Comparison of ENCODE assay signal across 28 mouse cellular contexts in the genomic region with DNA sequence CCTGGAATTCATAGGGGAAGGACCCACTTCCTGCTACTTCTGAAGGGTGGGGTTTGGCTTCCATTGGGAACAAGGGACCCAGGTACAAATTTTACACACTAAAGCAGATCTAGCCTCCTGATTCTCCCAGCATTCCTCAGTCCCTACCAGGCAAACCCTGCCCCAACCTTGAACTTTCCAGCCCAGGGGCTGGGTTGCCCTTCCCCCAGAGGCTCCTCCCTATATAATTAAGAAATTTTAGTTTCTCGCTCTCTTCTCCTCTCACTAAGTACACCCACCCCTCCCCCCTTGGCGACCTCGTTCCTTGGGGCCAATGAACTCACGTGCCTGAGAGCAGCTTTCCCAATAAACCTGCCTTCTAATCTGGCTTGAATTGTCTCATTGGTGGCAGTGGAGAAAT. TPM values are rescaled to one million over a fixed set of nuclear protein-coding genes. Genes with fewer than 3 reads are reported as not detected.
DNase-seq lines count a peak whose midpoint lies in the region; ATAC-seq lines count a peak whose summit lies in the region.
"Had no signal": no experiment of that assay in that cellular context is flagged by ENCODE, and none has a peak within 500 bp of the region (broad histone marks: within the 10 kb centered on the region; RNA-seq: fewer than 3 reads in every experiment).

No protein-coding gene starts in this region.

- 0 out of 2 replicates have a peak, but pooled peaks cover 2% of the 10 kb centered on the region for H3K4me1 ChIP-seq in forebrain, embryonic 14.5 days (ENCODE audit: control insufficient read depth, insufficient read depth, low read length)
- H3K4me1 ChIP-seq: heart, embryonic 12.5 days; heart, embryonic 15.5 days; intestine, embryonic 15.5 days had no signal

- no peaks in the 10 kb centered on the region for H3K9me3 ChIP-seq in forebrain, embryonic 14.5 days (replicated peaks; ENCODE audit: control insufficient read depth, low read length)
- H3K9me3 ChIP-seq: forebrain, embryonic 10.5 days; forebrain, embryonic 15.5 days; G1E; heart, embryonic 12.5 days; heart, embryonic 15.5 days; hindbrain, embryonic 10.5 days; hindbrain, embryonic 13.5 days; intestine, embryonic 15.5 days had no signal

- H3K4me3 ChIP-seq in forebrain, embryonic 14.5 days (ENCODE audit: low read depth, low read length) = no peak overlapping the region
- H3K4me3 ChIP-seq: forebrain, embryonic 10.5 days; forebrain, embryonic 15.5 days; heart, embryonic 12.5 days; heart, embryonic 15.5 days; hindbrain, embryonic 10.5 days; hindbrain, embryonic 13.5 days; intestine, embryonic 15.5 days had no signal

- peak; percentile 20 for DNase-seq in adrenal gland, postnatal 14 days
- DNase-seq in adrenal gland, adult 18-20 months (ENCODE audit: low spot score in 2 of 2) = no peak
- DNase-seq in ES-CJ7 (ENCODE audit: low read depth, low spot score) (peak; percentile 99), WW6 (ENCODE audit: low read depth, low spot score) (peak; percentile 81)
- DNase-seq in retina, postnatal 1 day = peak; percentile 29
- no peak for DNase-seq in layer of hippocampus, postnatal 25 days (ENCODE audit: extremely low spot score in 1 of 2, low spot score in 1 of 2)
- DNase-seq in forebrain, embryonic 14.5 days (ENCODE audit: low spot score) = no peak
- no peak for DNase-seq in lung, postnatal 14 days
- DNase-seq: adrenal gland, adult 2 months; adrenal gland, postnatal 25 days; cerebellum, adult 11-12 months; cerebellum, adult 8-10 months; cerebellum, postnatal 10 days; gastrocnemius, postnatal 36 days; heart, postnatal 10 days; heart, postnatal 36 days; kidney, adult 11 months had no signal

- ATAC-seq in forebrain, embryonic 14.5 days = no peak
- ATAC-seq: forebrain, embryonic 15.5 days; hindbrain, embryonic 16.5 days; intestine, embryonic 15.5 days; Patski had no signal

- H3K36me3 ChIP-seq in forebrain, embryonic 14.5 days (ENCODE audit: control insufficient read depth, insufficient read depth, low read length) = no peaks in the 10 kb centered on the region
- H3K36me3 ChIP-seq: forebrain, embryonic 10.5 days; forebrain, embryonic 15.5 days; G1E; heart, embryonic 12.5 days; heart, embryonic 15.5 days; hindbrain, embryonic 10.5 days; hindbrain, embryonic 13.5 days; intestine, embryonic 15.5 days had no signal

- no peak overlapping the region for H3K9ac ChIP-seq in forebrain, embryonic 14.5 days (ENCODE audit: low read length)
- H3K9ac ChIP-seq: forebrain, embryonic 15.5 days; heart, embryonic 12.5 days; heart, embryonic 15.5 days; hindbrain, embryonic 13.5 days; intestine, embryonic 15.5 days had no signal

- no peaks in the 10 kb centered on the region for H3K27me3 ChIP-seq in forebrain, embryonic 14.5 days (replicated peaks; ENCODE audit: control insufficient read depth, insufficient read depth, low read length)
- H3K27me3 ChIP-seq: forebrain, embryonic 15.5 days; heart, embryonic 12.5 days; heart, embryonic 15.5 days; intestine, embryonic 15.5 days had no signal

- WGBS in forebrain, embryonic 14.5 days = 30% methylated on average over 4 of the region's 4 CpGs

- H3K4me2 ChIP-seq in forebrain, embryonic 14.5 days (ENCODE audit: low read length) = no peak overlapping the region
- H3K4me2 ChIP-seq: forebrain, embryonic 15.5 days; heart, embryonic 12.5 days; heart, embryonic 15.5 days; hindbrain, embryonic 13.5 days; intestine, embryonic 15.5 days had no signal

- no peak overlapping the region for H3K27ac ChIP-seq in forebrain, embryonic 14.5 days (ENCODE audit: low read depth, low read length)
- H3K27ac ChIP-seq: forebrain, embryonic 10.5 days; forebrain, embryonic 15.5 days; heart, embryonic 15.5 days; hindbrain, embryonic 10.5 days; hindbrain, embryonic 13.5 days; intestine, embryonic 15.5 days had no signal

RNA-seq across cellular contexts. Expression of gene Tmem131, which starts 40.3 kb away (rescaled TPM):
- total RNA-seq in adrenal gland, postnatal 14 days (2021) = 45.7 and 48.2 TPM in 2 replicates
- 10 to 100 TPM; 37.2 to 44.1 TPM for total RNA-seq in adrenal gland, adult 18-20 months (2021)
- total RNA-seq in layer of hippocampus, postnatal 25 days (2021) = 10 to 100 TPM; 48.4 to 61.9 TPM
- polyA plus RNA-seq in forebrain, embryonic 14.5 days (2014; fragmentation: Nextera tagmentation; extraction: Ambion mirVana) = 12.2 and 14.2 TPM in 2 replicates

RNA-seq across cellular contexts. Expression of gene Vwa3b, which starts 42.6 kb away (rescaled TPM):
- total RNA-seq in adrenal gland, postnatal 14 days (2021) = 1.2 TPM in 1 of 2 replicates, not detected in the other
- total RNA-seq in adrenal gland, adult 18-20 months (2021) = 1 to 10 TPM in 1 of 2 experiments, under 1 TPM in 1; 0.58 to 1.4 TPM
- total RNA-seq in layer of hippocampus, postnatal 25 days (2021) = 10 to 100 TPM; 19.6 to 21.1 TPM
- polyA plus RNA-seq in forebrain, embryonic 14.5 days (2014; fragmentation: Nextera tagmentation; extraction: Ambion mirVana) = 0.90 and 1.1 TPM in 2 replicates
- total RNA-seq: granulocyte monocyte progenitor cell, adult 5-6 weeks had no signal
- polyA plus RNA-seq: adrenal gland, adult 2 months; G1E; heart, embryonic 12.5 days; Patski had no signal

Comparison
In these comparisons a context has a peak if more than half of its experiments do, and no peak if none do; other contexts are left out.
1. DNase-seq: peak in adrenal gland, postnatal 14 days (single experiment), ES-CJ7 (single experiment), WW6 (single experiment) and retina, postnatal 1 day (single experiment); none in adrenal gland, adult 18-20 months (0 of 2), layer of hippocampus, postnatal 25 days (0 of 2), forebrain, embryonic 14.5 days (single experiment) and lung, postnatal 14 days (single experiment).